Mouse (Mus musculus): ENCODE data around the gene Thumpd3. TPM values are rescaled to one million over a fixed set of nuclear protein-coding genes. Genes with fewer than 3 reads are reported as not detected.

Gene Thumpd3
- polyA plus RNA-seq, 1 experiment from 2014 or later, result 33.6 TPM

DNA sequence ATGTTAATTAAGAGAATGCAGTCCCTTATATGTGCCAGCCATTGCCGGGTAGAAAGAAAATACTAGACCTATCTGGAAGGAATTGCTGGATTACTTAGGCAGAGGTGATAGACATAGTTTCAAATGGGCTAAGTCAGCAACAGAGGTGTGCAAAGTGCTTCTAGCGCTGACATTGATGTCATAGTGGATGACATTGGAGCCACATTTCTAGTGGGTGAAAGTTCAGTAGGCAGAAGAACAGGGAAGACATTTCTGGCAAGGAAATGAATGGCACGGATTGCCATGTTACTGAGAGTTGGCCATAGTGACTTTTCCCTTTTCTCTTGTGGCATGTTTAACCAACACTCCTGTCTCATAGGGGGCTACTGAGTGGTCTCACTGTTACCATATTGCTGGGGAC lies 19.2 kb downstream of the Thumpd3 start:
- H3K9ac ChIP-seq (ENCODE audit: low read length), result no peak overlapping the region
- no peaks in the 10 kb centered on the region for H3K4me1 ChIP-seq (replicated peaks; ENCODE audit: control insufficient read depth, insufficient read depth)
- no peak for TF ChIP-seq EP300 (optimal IDR thresholded peaks at IDR 0.05)
- TF ChIP-seq CTCF (IDR thresholded peaks at IDR 0.05; ENCODE audit: low read depth), result no peak
- DNase-seq (ENCODE audit: low spot score) (no peak), ATAC-seq (ENCODE audit: low FRiP score, low TSS enrichment) (no peak)
- H3K27me3 ChIP-seq (ENCODE audit: control insufficient read depth, insufficient read depth, low read length), result no peaks in the 10 kb centered on the region
- H3K4me3 ChIP-seq (ENCODE audit: low read depth, low read length), result no peak overlapping the region
- no peak overlapping the region for H3K27ac ChIP-seq (replicated peaks)
- 89% methylated on average over 3 of the region's 3 CpGs for WGBS
- H3K4me2 ChIP-seq (replicated peaks; ENCODE audit: low read depth), result no peak overlapping the region
- peaks cover 18% of the 10 kb centered on the region; the same call in 1 of the 2 replicates for H3K36me3 ChIP-seq (ENCODE audit: control insufficient read depth, insufficient read depth, low read length)
- no peaks in the 10 kb centered on the region for H3K9me3 ChIP-seq (ENCODE audit: control insufficient read depth, low read length)

GRCm38 (mm10) chr6:113069154-113069553 lies 23.1 kb downstream of the Thumpd3 start:
- H3K4me3 ChIP-seq (ENCODE audit: low read depth, low read length), result no peak overlapping the region
- H3K27me3 ChIP-seq (ENCODE audit: control insufficient read depth, insufficient read depth, low read length), result no peaks in the 10 kb centered on the region
- 89% methylated on average over 1 of the region's 1 CpGs for whole genome bisulfite sequencing
- TF ChIP-seq EP300 (optimal IDR thresholded peaks at IDR 0.05), result no peak
- no peak for TF ChIP-seq CTCF (IDR thresholded peaks at IDR 0.05; ENCODE audit: low read depth)
- ATAC-seq (ENCODE audit: low FRiP score, low TSS enrichment) (no peak), DNase-seq (ENCODE audit: low spot score) (no peak)
- H3K36me3 ChIP-seq (ENCODE audit: control insufficient read depth, insufficient read depth, low read length), result peaks cover 11% of the 10 kb centered on the region; the same call in 1 of the 2 replicates
- no peak overlapping the region for H3K4me2 ChIP-seq (replicated peaks; ENCODE audit: low read depth)
- no peak overlapping the region for H3K27ac ChIP-seq (replicated peaks)
- H3K9ac ChIP-seq (ENCODE audit: low read length), result no peak overlapping the region
- no peaks in the 10 kb centered on the region for H3K4me1 ChIP-seq (replicated peaks; ENCODE audit: control insufficient read depth, insufficient read depth)
- H3K9me3 ChIP-seq (ENCODE audit: control insufficient read depth, low read length), result no peaks in the 10 kb centered on the region

- DNase-seq (ENCODE audit: low spot score), result no peak
- no peaks in the 10 kb centered on the region for H3K36me3 ChIP-seq (ENCODE audit: control insufficient read depth, insufficient read depth, low read length)
- 8% methylated on average over 3 of the region's 3 CpGs for WGBS
Observed at GRCm38 (mm10) chr6:113075261-113075660, 29.2 kb downstream of the Thumpd3 start.

GRCm38 (mm10) chr6:113076012-113076685 lies 30.1 kb downstream of the Thumpd3 start:
- peak overlapping the region; percentile 99 for H3K27ac ChIP-seq (replicated peaks)
- peak; percentile 86 for ATAC-seq (ENCODE audit: low FRiP score, low TSS enrichment)
- peak; percentile 80 for TF ChIP-seq CTCF (IDR thresholded peaks at IDR 0.05; ENCODE audit: low read depth)
- peak; percentile 83 for TF ChIP-seq EP300 (optimal IDR thresholded peaks at IDR 0.05)
- H3K36me3 ChIP-seq (ENCODE audit: control insufficient read depth, insufficient read depth, low read length), result no peaks in the 10 kb centered on the region
- H3K4me1 ChIP-seq (replicated peaks; ENCODE audit: control insufficient read depth, insufficient read depth), result no peaks in the 10 kb centered on the region
- WGBS, result 0% methylated on average over 49 of the region's 55 CpGs
- peak overlapping the region; percentile 78 for H3K4me3 ChIP-seq (ENCODE audit: low read depth, low read length)
- H3K9me3 ChIP-seq (ENCODE audit: control insufficient read depth, low read length), result no peaks in the 10 kb centered on the region
- no peaks in the 10 kb centered on the region for H3K27me3 ChIP-seq (ENCODE audit: control insufficient read depth, insufficient read depth, low read length)
- H3K4me2 ChIP-seq (replicated peaks; ENCODE audit: low read depth), result peak overlapping the region; percentile 55
- H3K9ac ChIP-seq (ENCODE audit: low read length), result peak overlapping the region; percentile 89
- DNase-seq (ENCODE audit: low spot score), result peak; percentile 97

More at GRCm38 (mm10) chr6:113075261-113075660, 29.2 kb downstream of the Thumpd3 start:
- TF ChIP-seq CTCF (IDR thresholded peaks at IDR 0.05; ENCODE audit: low read depth) (no peak), EP300 (optimal IDR thresholded peaks at IDR 0.05) (no peak)
- peak overlapping the region; percentile 78 for H3K4me3 ChIP-seq (ENCODE audit: low read depth, low read length)
- H3K9ac ChIP-seq (ENCODE audit: low read length), result peak overlapping the region; percentile 89
- no peak for ATAC-seq (ENCODE audit: low FRiP score, low TSS enrichment)
- no peaks in the 10 kb centered on the region for H3K9me3 ChIP-seq (ENCODE audit: control insufficient read depth, low read length)
- H3K4me1 ChIP-seq (replicated peaks; ENCODE audit: control insufficient read depth, insufficient read depth), result no peaks in the 10 kb centered on the region
- H3K27ac ChIP-seq (replicated peaks), result peak overlapping the region; percentile 99
- no peaks in the 10 kb centered on the region for H3K27me3 ChIP-seq (ENCODE audit: control insufficient read depth, insufficient read depth, low read length)
- H3K4me2 ChIP-seq (replicated peaks; ENCODE audit: low read depth), result peak overlapping the region; percentile 55

- H3K9me3 ChIP-seq (ENCODE audit: control insufficient read depth, low read length), result no peaks in the 10 kb centered on the region
- no peaks in the 10 kb centered on the region for H3K36me3 ChIP-seq (ENCODE audit: control insufficient read depth, insufficient read depth, low read length)
- peak within 1 kb of the TSS; percentile 90 for H3K9ac ChIP-seq (ENCODE audit: low read length)
- peak within 1 kb of the TSS; percentile 99 for H3K27ac ChIP-seq (replicated peaks)
- WGBS, result 1% methylated on average over 71 of the region's 91 CpGs
- H3K27me3 ChIP-seq (ENCODE audit: control insufficient read depth, insufficient read depth, low read length), result no peaks in the 10 kb centered on the region
- H3K4me2 ChIP-seq (replicated peaks; ENCODE audit: low read depth), result peak within 1 kb of the TSS; percentile 81
- H3K4me3 ChIP-seq (ENCODE audit: low read depth, low read length), result peak within 1 kb of the TSS; percentile 78
- ATAC-seq (ENCODE audit: low FRiP score, low TSS enrichment) (peak; percentile 88), DNase-seq (ENCODE audit: low spot score) (peak; percentile 99)
- no peaks in the 10 kb centered on the region for H3K4me1 ChIP-seq (replicated peaks; ENCODE audit: control insufficient read depth, insufficient read depth)
- TF ChIP-seq EP300 (optimal IDR thresholded peaks at IDR 0.05), result no peak
- TF ChIP-seq CTCF (IDR thresholded peaks at IDR 0.05; ENCODE audit: low read depth), result peak; percentile 6; the same call in 1 of the 2 replicates
Observed at GRCm38 (mm10) chr6:113076686-113077516, 30.9 kb downstream of the Thumpd3 start, which contains the start of gene Setd5. TSS of gene Setd5 (plus strand) at chr6:113077365.

All from stomach, postnatal 0 days (tissue).